Mouse (Mus musculus) induced T-regulatory cell, adult 2 months (primary cell): ENCODE results near the gene Zfp809.
"Not testable (repeated sequence)": the region's sequence is repeated elsewhere in the genome, so short reads cannot be mapped to it uniquely, and the experiment has no call there.

ENCODE experiments used
- DNase-seq: peaks from one replicate; pipeline ENCODE4 v3.0.0-alpha.2; 2012; ENCODE audit warnings: low read depth

Zfp809 gene

DNA sequence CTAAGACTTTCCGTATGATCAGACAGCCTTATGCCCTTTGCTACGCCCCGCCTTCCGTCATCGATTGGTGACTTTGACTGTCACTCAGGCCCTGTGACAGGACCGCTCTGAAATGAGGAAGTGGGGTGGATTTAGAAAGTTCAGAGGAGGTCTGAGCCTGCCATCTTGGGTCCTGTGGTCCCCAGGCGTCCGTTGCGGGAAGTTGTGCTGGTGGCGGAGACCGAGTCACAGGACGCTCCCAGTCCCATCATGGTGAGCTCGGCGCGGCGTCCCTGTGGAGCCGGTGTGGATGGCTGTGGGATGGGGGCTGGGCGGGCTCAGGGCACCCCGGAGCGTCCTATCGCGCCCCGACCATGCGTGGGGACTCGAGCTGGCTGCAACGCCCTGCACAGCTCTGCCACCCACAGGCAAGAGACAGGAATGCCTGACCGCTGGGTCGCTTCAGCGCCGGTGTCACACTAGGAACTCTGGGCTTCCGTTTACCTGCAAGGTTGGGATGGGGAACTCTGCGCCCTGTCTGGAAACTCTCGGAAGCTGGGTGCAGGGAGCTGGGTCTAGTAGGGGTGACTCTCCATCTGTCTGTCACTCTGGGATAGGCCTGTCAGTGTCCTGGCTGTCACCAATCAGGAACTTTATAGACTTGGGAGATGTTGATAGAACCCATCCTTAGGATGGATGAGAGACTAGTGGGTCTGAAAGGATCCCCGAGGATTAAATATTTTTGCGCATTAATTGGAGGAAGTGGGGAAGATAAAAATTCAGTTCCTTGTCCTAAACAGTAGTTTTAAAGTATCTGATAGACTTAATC, at the start of gene Zfp809:
TSS of gene Zfp809 (plus strand) at position 134 of the 808 bp plus-strand sequence.
- DNase-seq = peak; percentile 100

DNA sequence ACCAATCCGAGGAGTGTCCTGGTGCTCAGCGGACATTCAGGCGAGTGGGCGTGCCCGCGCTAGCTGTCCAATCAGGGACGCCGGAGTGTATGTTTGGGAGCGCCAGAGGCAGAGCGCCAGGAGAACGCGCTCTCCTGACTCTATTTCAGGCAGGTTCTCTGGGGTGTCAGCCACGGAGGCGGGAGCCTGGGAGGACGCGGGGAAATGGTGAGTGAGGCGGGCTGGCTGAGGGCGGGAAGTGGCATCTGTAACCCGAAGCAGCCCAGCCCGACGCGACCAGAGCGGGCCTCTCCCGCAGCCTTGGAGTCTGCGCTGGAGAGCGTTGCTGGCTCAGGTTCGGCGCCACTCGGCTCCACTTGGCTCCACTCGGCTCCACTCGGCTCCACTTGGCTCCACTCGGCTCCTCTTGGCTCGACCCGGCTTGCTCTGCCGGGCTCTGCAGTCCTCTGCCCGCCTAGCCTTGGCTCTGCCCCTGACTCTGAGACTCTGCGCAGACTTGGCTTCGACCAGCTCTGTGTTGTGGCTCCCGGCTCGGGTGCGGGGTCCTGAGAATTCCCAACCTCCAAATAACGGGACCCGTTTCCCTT, 37.4 kb upstream of the Zfp809 start, which contains the start of gene Zfp872:
TSS of gene Zfp872 (plus strand) at position 66 of the 587 bp plus-strand sequence.
- DNase-seq = no peak

DNA sequence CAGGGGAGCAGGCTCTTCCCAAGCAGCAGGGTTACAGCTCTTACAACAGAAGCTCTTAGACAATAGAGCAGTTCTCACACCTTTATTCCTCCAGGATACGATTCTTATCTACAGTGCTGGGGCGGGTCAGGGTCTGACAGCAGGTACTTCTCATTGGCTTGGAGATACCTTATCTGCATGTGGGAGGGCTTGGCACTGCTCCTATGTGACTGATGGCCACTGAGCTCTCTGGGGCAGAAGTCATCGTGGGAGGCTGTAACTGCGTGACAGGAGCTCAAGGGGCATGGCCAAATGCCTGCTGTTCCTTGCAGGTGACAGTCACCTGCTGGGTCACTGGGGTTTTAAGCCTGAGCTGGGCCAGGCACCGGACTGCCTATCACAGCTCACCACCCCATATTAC, 29.1 kb upstream of the Zfp809 start:
- no peak for DNase-seq

DNA sequence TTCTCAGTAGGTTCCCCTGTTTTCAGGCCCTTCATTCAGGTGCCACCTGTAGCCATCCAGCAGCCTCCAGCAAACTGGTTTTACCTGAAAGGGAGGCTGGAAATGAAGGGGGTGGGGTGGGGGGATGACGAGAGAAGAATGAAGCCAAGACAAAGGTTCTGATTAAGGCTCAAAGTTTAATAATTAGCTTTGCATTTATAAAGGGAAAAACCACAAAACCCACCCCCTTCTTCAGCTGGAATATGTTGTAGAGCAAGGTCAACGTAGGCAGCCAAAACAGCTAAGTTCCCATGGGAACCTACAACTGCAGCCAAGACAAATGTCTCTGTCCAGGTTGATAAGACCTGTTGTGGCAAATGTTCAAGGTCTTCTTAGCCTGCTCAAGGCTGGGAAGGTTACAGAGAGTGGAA, 11.7 kb upstream of the Zfp809 start:
- DNase-seq = no peak

DNA sequence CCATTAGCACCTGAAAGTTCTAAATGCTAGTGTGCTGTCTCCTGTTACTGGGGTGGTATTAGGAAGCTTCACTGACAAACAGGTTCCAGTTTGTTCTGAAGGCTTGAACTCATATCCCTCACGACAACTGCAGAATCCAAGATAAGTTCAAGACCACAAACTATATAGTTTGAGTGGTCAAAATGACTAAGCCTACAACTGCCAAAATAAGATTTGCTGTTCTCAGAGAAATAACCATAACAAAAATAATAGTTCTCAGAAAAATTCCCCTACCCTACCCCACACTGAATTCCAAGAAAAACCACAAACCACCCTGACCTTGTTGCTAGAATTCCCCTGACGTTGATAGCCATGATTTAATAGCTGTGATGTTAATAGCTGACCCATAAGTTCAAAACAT, 11.0 kb upstream of the Zfp809 start:
- DNase-seq = no peak

DNA sequence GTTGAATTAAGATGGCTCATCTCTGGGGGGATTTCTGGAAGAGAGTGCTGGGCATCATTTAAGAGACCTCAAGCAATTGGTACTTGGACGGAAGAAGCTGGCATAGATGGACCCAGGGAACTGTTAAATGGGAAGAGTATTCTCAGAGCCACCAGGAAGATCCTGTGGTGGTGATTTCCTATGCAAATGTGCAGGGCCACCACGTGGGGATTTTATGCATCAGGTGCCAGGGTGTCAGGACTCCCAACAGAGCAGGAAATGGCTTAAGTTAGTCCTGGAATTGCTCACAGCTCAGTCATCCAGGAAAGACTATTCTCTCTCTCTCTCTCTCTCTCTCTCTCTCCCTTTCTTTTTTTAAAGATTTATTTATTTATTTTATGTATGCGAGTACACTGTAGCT, 8.8 kb upstream of the Zfp809 start:
- no peak for DNase-seq

DNA sequence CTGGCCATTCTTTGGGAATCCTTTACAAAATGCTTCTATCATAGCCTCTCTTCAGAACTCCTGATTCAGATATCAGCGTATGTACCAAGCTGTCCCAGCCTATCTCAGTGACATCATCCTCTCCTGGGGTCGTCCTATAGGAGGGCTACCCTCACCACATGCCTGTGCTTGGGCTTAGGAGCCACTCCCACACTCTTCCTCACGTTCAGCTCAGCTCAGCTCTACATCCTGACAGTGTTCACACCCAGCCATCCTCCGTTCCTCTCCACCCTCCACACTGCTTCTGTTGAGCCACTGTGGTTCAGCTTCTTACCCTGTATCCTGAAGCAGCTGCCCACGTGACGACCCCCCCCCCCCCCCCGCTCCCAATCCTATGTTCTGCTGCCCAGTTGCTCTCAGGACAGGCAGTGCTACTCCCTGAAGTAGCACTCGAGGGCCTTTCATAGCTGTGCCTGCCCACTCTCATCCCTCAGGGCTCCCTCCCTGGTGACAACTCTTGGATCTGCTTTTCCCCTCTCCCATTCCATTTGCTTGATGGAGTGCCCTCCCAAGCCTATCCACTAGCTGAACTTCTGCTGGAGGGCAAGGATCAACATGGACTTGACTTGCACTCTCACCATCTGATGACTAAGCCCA, 7.5 kb upstream of the Zfp809 start:
- no peak for DNase-seq

DNA sequence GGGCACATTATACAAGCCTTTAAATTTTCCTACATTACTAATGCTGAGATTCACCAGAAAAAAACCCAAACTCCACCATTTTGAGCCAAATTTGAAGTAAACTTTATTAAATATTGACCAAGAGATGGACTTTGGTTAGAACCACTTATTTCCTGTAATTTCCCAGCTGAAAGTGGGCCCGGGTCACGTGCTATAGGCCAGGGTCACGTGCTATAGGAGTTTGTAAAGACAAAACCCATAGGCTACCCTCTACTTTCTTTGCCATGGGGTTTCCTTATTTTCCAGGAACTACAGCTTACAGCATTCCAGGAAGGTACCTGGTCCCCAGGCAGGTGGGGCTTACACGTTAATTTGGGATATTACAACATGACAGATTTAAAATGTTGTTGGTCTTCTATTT, 1.4 kb upstream of the Zfp809 start:
- no peak for DNase-seq

DNA sequence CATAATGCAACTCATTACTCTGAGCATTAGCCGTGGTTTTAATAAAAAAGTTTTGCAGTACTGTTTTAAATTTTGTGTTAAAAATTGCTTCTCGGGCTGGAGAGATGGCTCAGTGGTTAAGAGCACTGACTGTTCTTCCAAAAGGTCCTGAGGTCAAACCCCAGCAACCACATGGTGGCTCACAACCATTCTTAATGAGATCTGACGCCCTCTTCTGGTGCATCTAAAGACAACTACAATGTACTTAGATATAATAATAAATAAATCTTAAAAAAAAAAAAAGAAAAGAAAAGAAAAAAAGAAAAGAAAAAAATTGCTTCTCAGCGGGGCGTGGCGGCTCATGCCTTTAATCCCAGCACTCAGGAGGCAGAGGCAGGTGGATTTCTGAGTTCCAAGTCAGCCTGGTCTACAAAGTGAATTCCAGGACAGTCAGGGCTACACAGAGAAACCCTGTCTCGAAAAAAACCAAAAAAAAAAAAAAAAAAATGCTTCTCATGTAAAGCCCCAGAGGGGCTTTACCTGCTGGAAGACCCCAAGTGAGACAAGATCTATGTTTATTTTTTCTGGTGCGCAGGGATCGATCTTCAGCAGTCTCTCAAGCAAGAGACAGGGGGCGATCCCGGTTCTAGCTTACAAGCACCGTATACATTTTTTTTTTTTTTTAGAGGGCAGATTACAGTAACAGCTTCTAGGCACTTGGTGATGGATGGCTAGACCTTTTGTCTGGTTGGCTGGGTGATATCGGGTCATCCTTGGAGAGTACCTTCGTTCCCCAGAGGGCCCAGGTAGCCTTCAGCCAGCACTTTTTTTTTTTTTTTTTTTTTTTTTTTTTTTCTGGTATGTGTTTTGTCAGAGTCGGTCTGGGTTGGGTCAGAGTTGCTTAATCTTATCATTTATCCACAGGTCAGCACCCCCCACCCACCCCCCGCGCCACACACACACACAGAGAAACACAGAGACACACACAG, 694 bp upstream of the Zfp809 start:
- peak; percentile 86 for DNase-seq

DNA sequence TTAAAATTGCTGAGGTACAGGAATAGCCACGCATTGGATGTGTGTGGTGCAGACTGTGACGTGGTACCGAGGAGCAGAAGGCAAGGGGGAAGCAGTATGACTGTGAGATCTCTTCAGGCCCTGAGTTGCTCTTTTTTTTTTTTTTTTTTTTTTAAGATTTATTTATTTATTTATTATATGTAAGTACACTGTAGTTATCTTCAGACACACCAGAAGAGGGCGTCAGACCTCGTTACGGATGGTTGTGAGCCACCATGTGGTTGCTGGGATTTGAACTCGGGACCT, 817 bp downstream of the Zfp809 start:
- DNase-seq = not testable (repeated sequence)

DNA sequence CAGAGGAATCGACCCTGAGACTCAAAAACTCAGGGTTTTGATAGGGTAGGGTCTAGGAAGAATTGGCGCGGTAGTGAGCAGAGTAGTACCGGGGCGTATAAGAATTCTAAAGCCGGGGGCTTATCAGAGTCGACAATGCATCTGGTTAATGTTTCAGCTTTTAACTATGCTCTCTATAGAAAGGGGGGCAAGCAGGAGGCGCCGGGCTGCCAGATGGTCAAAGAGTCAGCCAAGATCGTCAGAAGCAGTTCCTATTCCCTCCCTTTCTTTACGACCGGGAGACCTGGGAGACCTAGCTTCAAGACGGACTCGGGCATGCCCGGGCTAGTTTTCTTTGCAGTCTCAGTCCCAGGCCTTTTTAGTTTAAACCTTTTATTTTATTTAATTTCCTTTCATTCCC, 1.3 kb downstream of the Zfp809 start:
- no peak for DNase-seq

DNA sequence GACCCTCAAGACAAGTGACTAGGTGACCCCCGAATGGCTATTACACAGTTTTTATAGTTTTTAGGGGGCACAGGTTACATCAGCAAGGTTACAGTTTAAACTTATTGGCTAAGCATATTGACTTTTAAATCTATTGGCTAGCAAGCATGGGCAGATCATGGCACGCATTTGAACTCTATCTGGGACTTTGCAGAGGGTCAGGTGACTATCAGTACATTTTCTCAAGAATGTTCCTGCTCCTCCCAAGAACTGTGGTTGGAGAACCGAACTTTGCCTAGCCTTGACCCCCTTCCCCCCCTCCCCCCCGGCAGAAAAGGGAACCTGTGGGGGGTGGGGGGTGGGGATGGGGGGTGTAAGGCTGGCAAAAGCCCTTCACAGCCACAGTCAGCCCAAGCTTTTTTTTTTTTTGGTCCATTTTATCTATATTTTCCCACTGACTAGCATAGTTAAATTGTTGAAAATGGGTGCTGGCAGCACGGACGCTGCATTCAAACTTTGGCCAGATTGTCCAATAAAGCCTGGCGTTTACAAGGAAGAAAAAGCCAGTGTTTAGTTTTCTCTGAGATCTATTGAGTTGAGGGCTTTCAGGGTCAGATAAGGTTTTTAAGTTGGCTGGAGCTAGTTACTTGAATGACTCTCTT, 4.0 kb downstream of the Zfp809 start:
- DNase-seq = no peak

DNA sequence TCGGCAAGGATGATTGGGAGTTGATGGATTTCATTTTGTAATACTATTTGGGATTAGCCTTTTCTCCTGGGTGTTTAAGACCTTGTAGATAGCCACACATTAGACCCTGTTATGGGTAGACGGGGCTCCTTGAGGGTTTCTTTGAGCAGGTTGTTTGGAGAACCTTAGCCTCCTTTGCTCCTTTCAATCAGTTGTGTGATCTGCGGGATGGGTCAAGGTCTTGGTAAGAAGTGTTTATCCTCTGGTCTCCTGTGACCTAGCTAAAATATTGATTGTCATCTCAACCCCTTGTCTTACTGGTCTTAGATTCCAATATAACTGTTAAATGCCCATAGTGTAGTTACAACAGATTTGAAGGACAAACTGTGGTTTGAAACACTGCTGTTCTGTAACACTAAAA, 4.5 kb downstream of the Zfp809 start:
- no peak for DNase-seq

DNA sequence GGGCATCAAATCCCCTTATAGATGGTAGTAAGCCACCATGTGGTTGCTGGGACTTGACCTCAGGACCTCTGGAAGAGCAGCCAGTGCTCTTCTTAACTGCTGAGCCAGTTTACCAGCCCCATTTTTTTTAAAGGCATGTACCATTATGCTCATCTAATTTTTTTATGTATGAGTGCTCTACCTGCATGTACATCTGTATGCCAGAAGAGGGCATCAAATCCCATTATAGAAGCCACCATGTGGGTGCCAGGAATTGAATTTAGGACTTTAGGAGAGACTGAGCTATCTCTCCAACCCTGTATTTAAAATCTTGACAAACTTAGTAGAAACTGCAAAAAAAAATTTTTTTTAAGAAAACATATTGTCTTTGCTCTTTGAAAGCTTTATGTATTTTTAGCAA, 5.0 kb downstream of the Zfp809 start:
- peak; percentile 45 for DNase-seq

DNA sequence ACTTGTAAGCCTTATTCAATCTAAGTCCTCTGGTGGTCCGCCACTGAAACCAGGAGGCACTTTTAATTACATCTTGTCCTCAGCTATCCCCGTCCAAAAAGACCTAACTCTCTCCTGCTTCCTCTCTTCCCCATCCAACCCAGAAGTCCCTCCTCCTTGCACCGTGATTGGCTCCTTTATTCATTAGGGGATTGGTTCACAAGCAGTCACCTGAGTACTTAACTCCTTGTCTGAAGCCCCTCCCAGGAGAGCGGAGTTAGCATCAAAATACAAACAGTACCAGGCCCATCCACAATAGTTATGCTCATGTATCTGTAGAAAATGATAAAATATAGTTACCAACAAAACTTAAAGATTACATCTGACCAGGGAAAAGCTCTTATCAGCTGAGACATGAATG, 14.5 kb downstream of the Zfp809 start:
- no peak for DNase-seq

DNA sequence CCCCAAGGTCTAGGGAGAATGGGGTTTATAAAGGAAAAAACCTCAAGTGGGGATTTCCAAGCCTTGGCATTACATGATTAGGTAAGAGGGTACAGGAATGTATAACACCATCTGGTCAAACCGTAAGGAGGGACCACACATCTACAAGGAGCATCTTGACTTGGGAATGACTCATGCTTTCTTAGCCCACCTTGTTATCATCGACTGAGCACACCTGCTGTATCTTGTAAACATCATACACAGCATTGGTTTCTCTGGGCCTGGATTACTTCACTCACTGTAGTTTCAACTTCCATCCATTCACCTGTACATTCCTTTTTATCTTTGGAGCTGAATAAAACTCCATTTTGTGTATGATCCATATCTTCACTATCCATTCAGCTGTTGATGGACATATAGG, 18.7 kb downstream of the Zfp809 start:
- DNase-seq = no peak

DNA sequence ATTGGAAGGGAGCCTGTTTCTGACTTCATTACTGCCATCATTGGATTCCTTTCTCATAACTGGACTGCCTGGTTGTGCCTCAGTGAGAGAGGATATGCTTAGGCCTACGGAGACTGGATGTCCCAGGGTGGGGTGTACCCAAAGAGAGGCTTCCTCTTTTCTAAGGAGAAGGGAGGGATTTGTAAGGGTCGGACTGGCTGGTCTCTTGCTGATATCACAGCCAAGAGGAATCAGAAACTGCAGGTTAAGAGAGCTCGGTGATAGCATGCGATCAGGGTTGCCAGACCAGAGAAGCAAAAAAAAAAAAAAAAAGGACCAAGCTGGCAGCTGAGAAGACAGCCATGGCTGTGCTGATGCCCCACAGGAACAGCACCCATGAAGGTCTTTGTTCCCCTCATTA, 31.1 kb downstream of the Zfp809 start:
- no peak for DNase-seq

DNA sequence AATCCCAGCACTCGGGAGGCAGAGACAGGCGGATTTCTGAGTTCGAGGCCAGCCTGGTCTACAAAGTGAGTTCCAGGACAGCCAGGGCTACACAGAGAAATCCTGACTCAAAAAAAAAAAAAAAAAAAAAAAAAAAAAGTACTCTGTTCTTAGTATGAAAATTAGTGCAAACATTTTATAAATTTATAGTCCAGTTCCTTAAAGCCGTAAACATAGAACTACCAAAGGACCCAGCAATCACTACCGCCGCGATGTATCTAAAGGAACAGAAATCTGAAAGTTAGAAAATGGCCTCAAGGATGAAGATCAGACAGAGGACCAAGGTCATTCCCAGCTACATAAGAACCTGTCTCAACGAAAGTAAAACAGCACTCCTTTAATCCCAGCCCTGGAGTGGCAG, 33.3 kb downstream of the Zfp809 start:
- DNase-seq = no peak

DNA sequence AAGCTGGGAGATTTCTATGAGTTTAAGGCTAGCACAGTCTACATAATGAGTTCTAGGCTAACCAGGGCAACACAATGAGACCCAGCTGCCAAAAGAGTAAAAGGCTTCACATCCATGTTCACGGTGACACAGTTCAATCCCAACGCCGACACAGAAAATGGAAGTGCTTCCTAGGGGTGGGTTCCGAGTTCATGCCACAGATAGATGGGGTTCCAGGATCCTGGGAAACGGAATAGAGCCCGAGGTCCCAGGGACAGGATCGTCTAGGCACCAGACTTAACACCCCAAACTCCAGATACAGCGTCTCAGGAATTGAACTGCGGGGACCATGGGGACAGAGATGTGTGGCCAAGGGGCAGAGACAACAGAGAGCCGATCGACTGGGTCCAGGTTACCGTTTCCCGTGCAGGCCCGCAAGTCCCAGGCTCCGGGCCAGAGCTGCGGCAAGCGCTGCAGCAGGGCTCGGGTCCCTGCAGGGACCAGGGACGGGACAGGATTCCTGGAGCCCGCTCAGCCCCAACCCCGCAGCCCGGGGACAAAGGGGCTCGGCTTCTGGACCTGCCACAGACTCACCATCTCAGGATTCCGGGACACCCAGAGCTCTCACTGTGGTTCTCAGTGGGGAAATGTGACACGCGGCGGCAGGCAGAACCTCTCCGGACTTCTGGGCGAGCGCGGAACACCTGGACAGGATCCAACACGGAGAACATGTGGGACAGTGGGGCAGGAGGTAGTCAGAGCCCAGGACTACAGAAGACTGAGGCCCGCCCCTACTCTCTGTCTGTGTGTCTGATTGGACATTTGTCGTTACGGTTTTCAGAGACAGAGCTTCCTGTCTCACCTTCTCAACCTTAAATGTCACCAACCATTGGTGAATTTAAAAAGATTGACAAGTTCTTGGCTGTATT, 33.9 kb downstream of the Zfp809 start, which contains the start of gene Zfp599:
TSS of gene Zfp599 (minus strand) at position 712 of the 908 bp plus-strand sequence.
- peak; percentile 88 for DNase-seq

DNA sequence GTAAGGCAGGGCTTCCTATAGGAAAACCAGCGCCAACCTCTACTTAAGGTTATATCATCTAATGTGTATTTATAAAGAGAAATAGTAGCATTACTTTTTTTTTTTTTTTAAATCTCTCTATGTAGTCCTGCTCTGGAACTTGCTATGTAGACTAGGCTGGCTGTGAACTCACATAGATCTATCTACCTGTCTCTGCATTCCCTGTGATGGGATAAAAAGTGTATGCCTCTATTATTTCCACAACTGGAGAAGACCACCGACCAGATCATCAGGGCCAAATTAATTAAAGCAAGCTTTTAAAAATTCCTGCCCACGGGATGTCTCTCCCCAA, 34.5 kb downstream of the Zfp809 start:
- DNase-seq = no peak

DNA sequence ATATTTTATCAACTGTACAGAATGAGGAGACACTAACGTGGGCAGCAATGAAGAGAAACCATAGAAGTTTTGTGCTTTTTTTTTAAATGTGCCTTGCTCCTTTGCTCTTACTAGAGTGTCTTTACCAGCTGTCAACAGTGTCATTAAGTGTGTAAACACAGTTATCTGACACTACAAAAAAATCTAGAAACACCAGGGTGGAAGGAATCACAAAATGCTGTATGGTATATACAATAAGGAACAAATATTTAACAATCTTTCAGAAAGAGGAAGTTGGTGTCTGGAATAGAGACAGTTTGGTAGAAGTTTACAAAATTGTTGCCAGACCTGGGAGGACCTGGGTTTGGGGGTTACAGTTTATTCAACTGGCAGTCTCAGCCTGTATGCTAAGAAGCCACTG, 36.1 kb downstream of the Zfp809 start:
- no peak for DNase-seq
